Mouse (Mus musculus): Measurements from ENCODE around the gene Olfml3. TPM values are rescaled to one million over a fixed set of nuclear protein-coding genes. Genes with fewer than 3 reads are reported as not detected.
A peak's percentile ranks its signal among the peaks of the same experiment; 100 is the strongest.

Olfml3 gene
- total and polyA plus RNA-seq, 3 experiments, result 16.0 to 21.5 (median 20.2) TPM

GRCm38 (mm10) chr3:103740342-103740741 lies 2.5 kb upstream of the Olfml3 start:
- no peak for DNase-seq

GRCm38 (mm10) chr3:103739329-103739728 lies 1.5 kb upstream of the Olfml3 start, which contains the start of gene Gm10964:
Gene Gm10964 (plus strand): TSS chr3:103739366.
- no peak for DNase-seq

DNA sequence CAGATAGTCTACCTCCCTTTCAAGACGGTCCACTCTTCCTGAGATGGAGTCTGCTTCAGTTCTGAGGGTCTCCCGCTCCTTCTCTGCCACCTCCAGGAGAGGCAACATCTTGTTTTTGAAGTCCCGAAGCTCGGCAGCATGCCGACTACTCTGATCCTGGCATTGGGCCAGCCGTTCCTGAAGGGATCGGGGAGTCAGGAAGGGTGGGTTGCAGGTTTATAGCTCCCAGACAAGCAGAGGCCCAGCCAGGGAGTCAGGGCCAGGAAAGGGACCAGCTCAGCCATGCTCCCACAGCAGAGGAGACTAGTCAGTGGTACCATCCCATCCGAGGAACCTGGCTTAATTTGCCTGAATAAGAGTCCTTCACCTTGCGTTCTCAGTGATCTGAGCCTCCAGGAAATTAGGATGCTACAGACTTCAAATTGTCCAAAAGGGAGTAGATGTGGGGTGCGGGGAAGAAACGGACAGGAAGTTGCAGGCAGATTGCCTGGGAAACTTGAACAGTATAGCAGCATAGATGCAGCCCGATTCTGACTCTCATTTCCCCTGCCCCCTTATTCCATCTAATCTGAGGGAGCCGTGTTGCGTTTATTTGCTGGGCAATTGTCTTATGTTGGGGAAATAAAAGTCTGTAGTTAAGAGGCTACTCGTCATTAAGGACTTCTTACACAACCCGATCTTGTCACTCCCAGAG lies 593 bp downstream of the Olfml3 start:
- DNase-seq, result peak; percentile 21

GRCm38 (mm10) chr3:103735776-103736600 lies 1.8 kb downstream of the Olfml3 start:
- no peak for DNase-seq

DNA sequence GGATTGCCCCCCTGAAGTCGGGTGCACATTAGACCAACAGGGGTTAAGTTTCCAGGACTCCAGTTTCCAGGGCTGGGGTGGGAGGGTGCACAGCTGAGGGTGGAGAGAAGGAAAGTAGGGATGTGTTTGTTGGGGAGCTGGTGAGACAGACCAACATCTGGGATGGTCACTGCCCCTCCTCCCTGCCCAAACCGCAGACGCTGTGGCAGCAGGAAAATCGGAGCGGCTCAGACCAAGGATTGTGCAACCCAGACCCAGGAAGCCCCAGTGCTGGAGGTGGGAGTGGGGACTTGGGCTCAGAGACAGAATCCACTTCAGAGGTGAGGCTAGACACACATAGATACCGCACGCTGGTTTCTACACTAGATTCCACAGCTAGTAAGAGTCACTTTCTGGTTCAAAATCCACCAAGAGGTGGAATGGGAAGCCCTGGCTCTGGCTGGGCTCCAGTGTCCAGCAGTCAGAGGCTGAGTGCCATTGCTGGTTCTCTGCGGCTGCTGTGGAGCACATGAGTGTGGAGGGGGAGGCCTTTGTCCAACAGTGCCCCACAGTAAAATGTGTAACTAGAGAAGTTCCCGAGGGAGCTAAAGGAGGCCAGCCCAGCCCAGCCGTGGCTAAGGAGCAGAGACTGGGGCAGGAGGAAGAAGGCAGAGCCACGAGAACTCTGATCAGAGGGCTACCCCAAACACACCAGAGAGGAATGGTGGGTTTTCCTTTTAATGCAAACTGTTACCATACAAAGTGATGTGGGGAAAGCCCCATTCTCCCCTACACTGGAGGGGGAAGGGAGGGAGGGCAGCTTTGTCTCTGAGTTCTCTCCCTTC lies 2.9 kb downstream of the Olfml3 start:
- DNase-seq, result peak; percentile 47

GRCm38 (mm10) chr3:103733799-103734695 lies 3.8 kb downstream of the Olfml3 start:
- DNase-seq, result no peak

GRCm38 (mm10) chr3:103733176-103733575 lies 4.6 kb downstream of the Olfml3 start:
- no peak for DNase-seq

GRCm38 (mm10) chr3:103732116-103732515 lies 5.7 kb downstream of the Olfml3 start:
- DNase-seq, result no peak

GRCm38 (mm10) chr3:103729850-103730249 lies 8.0 kb downstream of the Olfml3 start:
- no peak for DNase-seq

DNA sequence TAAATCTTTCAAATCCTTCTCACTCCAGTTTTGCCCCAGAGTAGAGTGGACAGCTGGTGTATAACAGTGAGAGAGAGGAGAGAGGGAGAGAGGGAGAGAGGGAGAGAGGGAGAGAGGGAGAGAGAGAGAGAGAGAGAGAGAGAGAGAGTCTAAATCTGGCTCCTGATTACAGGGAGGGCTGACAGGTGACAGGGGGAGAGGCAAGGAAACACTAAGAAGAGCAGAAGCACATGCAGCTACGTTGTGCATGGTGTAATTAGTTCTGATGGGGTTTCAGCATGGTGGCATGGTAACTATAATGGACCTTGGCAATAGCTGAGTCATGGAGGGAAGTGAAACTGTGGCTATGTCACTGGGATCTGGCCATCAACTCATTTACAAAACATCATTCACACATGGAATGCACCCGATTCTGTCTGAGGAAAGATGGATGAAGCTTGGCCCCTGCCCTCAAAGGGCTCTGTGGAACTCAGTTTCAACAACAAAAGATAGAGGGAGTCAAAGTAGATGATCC lies 9.9 kb downstream of the Olfml3 start:
- no peak for DNase-seq

DNA sequence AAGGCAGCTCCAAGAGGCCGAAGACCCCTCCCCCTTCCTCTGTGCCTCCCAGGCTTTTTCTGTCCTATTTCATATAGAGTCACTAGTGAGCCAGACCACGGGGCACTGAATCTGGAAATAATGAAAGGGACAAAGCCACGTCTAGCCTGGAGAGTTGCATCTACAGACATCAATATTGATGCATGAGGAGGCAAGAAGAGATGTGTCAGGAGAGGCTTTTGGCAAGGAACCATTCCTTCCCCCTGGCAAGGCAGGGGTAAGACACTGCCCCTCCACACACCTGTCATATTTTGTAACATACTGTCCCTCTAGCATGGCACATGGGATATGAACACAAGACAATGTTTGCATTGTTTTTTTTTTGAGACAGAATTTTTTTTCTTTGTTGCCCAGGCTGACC lies 11.2 kb downstream of the Olfml3 start:
- no peak for DNase-seq

- no peak for DNase-seq
These were observed 13.7 kb downstream of the Olfml3 start for GRCm38 (mm10) chr3:103724137-103724536.

- no peak for DNase-seq
These were observed 19.1 kb downstream of the Olfml3 start for GRCm38 (mm10) chr3:103718728-103719127.

- no peak for DNase-seq
These were observed 20.7 kb downstream of the Olfml3 start for GRCm38 (mm10) chr3:103716774-103717760.

DNA sequence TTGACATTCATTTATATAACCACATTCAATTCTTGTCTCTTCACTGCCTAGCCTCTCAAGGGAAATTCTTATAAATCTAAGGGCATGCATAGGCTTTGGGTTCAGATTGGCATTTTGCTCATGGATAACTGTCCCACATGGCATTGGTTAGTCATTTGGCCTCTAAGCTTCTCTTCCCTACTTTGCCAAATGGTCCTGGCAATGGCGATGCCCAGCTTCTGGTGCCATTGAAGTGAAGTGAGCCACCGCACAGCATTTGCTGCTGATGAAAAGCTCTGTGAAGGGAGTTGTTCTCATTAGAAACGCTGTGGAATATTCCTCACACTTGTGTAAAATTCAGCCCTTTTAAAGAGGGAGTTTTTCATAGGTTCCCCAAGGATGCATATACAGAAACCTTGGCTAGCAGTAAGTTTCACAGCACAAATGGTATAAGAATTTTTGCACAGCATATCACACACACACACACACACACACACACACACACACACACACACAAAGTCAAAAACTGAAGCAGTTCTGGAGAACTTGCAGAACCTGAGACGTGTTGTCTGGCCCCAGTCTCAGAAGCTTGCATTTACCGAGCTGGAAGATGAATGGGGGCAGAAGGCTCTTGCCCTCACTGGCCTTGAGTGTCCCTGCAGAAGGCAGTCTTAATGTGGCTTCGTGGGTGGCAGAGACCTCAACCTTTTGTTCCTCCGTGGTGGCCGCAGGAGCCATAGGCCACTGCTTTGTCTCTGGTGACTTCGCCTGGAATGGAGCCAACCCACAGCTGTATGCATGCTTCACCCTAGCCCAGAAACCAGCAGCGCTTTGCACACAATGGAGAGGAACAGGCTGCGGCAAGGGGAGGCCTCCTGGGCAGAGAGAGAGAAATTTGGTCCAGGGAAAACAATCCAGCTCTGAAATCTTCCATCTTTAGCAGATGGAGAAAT lies 21.8 kb downstream of the Olfml3 start:
- DNase-seq, result peak; percentile 42

GRCm38 (mm10) chr3:103714942-103715341 lies 22.9 kb downstream of the Olfml3 start:
- no peak for DNase-seq

DNA sequence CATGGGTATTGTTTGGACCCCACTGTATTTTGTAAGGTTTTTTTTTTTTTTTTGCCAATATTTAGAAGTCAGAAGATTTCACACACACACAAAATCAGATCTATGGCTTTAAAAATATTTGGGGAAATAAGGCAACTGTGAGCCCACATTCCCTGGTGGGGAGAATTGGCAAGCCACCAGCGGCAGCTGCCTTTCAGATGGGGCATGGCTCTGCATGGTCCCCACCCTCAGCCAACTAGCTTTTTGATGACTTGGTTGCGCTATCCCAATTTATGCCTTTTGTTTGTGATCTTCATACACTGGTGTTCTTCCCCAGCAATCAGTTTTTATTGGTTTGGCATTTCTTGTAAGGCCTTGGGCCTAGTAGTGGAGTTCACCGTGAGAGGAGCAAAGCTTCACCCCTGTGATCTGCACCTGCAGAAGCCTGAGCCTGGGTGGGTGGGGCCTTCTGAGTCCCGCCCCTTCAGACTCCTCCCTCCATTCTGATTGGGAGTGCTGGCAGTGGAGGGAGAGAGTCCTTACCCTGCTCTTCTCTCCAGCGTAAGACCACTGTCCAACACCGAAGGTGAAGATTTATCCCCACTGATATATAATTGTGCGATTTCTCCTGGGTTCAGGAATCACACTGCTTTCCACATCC lies 23.4 kb downstream of the Olfml3 start:
- DNase-seq, result no peak

DNA sequence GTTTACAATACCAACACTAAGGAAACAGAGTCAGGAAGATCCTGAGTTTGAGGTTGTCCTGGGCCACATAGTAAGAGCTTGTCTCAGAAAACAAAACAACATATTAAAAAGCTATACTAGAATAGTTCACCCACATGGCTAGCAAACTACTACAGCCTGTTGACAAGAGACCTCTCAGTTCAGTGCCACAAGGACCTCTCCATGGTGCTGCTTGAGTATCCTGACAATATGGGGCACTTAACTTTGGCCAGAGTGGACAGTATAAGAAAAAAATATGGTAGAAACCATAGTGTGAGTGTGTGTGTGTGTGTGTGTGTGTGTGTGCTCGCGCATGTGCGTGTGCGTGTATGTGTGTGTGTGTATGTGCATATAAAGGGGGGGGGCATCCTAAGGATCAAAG lies 25.6 kb downstream of the Olfml3 start:
- no peak for DNase-seq

Data from adrenal gland, adult 2 months (tissue).